Mouse (Mus musculus) heart, embryonic 14.5 days (tissue): ENCODE data around the gene Elk3. TPM values are rescaled to one million over a fixed set of nuclear protein-coding genes. Genes with fewer than 3 reads are reported as not detected.

Experiments used
- ATAC-seq: fragments of 200-750 bp; cut with Nextera tagmentation; 2 replicates; pipeline ENCODE4 v1.8.0; 2017; ENCODE audit warnings: low read depth, moderate TSS enrichment; ENCODE audit not compliant: insufficient number of reproducible peaks, insufficient read depth, low FRiP score
- H3K27ac ChIP-seq, 2 experiments: fragments of 200-500 bp in 1 of 2; fragments of 300-500 bp in 1 of 2; sonication (generic) in 1 of 2; replicated peaks in 1 of 2; 2 replicates each; pipeline ENCODE4 v1.5.1; 2012 to 2014; ENCODE audit warnings: low read depth in 2 of 2, low read length in 2 of 2, control low read depth in 1 of 2, mild to moderate bottlenecking in 1 of 2, mixed read lengths in 1 of 2; ENCODE audit not compliant: control insufficient read depth in 1 of 2, insufficient read depth in 1 of 2
- H3K27me3 ChIP-seq: fragments of 300-500 bp; sonication (generic); 2 replicates; pipeline ENCODE4 v1.6.1; 2014; ENCODE audit warnings: mild to moderate bottlenecking, low read length, control low read depth; ENCODE audit not compliant: control insufficient read depth, insufficient read depth
- H3K36me3 ChIP-seq: fragments of 300-500 bp; sonication (generic); 2 replicates; pipeline ENCODE4 v1.6.1; 2014; ENCODE audit warnings: mild to moderate bottlenecking, control low read depth, low read length, mixed read lengths; ENCODE audit not compliant: control insufficient read depth, insufficient read depth
- H3K4me1 ChIP-seq, 2 experiments: fragments of 200-500 bp in 1 of 2; fragments of 300-500 bp in 1 of 2; sonication (generic) in 1 of 2; 2 replicates each; pipeline ENCODE4 v1.6.1; 2012 to 2014; ENCODE audit warnings: low read length in 2 of 2, control low read depth in 1 of 2, mixed read lengths in 1 of 2; ENCODE audit not compliant: control insufficient read depth in 2 of 2, insufficient read depth in 2 of 2
- H3K4me2 ChIP-seq: fragments of 300-500 bp; sonication (generic); 2 replicates; pipeline ENCODE4 v1.6.1; 2014; ENCODE audit warnings: mild to moderate bottlenecking, low read length
- H3K4me3 ChIP-seq, 2 experiments: fragments of 200-500 bp in 1 of 2; fragments of 300-500 bp in 1 of 2; sonication (generic) in 1 of 2; 2 replicates each; pipeline ENCODE4 v1.5.1; 2012 to 2014; ENCODE audit warnings: low read length in 2 of 2, mild to moderate bottlenecking in 2 of 2, control low read depth in 1 of 2, low read depth in 1 of 2, moderate library complexity in 1 of 2; ENCODE audit not compliant: control insufficient read depth in 1 of 2, insufficient read depth in 1 of 2
- H3K9ac ChIP-seq: fragments of 300-500 bp; sonication (generic); 2 replicates; pipeline ENCODE4 v1.6.1; 2014; ENCODE audit warnings: mild to moderate bottlenecking, low read length
- H3K9me3 ChIP-seq: fragments of 300-500 bp; sonication (generic); 2 replicates; pipeline ENCODE4 v1.6.1; 2016; ENCODE audit warnings: low read length, control low read depth; ENCODE audit not compliant: control insufficient read depth
- WGBS: fragments of 180-500 bp; shearing (Covaris S2); extraction: QIAGEN DNeasy Blood & Tissue Kit; methylation state at CpG from one replicate; pipeline ENCODE4 v1.1.7; 2014; 5-methylcytosine and 5-hydroxymethylcytosine counted together
- polyA plus RNA-seq: library from polyadenylated mRNA; unstranded; fragments of >200 nt; fragmentation: Nextera tagmentation; extraction: Ambion mirVana; gene quantifications from 2 replicates; pipeline ENCODE4 v1.2.1, GENCODE M21; 2014

The Elk3 gene
- polyA plus RNA-seq, 1 experiment from 2014 or later = 46.5 TPM

DNA sequence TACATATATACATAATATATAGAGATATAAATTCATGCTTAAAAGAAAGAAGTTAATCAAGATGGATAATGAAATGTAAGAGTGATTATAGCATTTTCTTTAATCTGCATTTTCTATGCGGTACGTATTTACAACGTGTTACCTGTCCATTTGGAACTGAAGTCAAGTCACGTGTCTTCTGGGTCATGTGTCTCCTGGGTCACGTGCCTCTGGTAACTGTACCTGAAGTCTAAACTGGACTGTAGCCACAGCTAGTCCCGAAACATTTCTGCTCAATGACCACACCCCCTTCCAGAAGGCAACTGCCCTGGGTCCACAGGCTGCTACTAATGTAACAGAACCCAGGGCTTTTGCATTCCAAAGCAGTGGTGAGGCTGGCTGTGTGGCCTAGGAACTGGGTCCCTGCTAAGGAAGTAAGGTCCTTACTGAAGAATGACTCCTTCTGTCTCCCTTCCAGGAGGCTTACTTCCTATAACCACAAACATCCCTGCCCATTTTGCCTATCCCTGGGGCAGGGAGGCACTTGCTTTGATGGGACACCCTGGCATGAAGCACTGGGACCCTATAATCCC, 40.0 kb downstream of the Elk3 start:
- no peaks in the 10 kb centered on the region for H3K9me3 ChIP-seq
- peaks cover 19 to 32% of the 10 kb centered on the region in 2 experiments for H3K4me1 ChIP-seq
- no peak overlapping the region for H3K4me2 ChIP-seq
- no peak for ATAC-seq
- no peak overlapping the region for H3K9ac ChIP-seq
- H3K27me3 ChIP-seq = no peaks in the 10 kb centered on the region
- peaks cover 16% of the 10 kb centered on the region; the same call in 1 of the 2 replicates for H3K36me3 ChIP-seq
- WGBS = 87% methylated on average over 6 of the region's 6 CpGs
- H3K27ac ChIP-seq = no peak overlapping the region
- H3K4me3 ChIP-seq = no peak overlapping the region

DNA sequence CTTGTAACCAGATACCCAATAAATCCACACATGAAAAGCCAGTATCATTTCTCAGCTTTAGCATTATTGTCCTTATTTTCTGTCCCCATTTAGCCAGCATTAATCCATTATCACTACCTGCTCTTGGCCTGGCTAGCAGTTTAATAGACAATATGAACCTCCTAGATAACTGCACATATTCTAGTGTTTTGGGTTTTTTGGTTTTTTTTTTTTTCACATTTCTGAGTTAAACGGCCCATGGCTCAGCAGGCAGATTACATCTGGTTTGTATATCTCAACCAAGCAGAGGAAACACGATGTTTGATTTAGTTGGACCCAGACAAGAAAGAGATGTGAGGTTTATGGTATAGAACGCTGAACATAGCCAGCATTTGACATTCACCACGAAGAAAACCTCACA, 41.2 kb downstream of the Elk3 start:
- Histone ChIP-seq H3K4me1 (peaks cover 13 to 26% of the 10 kb centered on the region in 2 experiments), H3K9me3 (no peaks in the 10 kb centered on the region), H3K4me2 (no peak overlapping the region), H3K27me3 (no peaks in the 10 kb centered on the region), H3K4me3 (no peak overlapping the region), H3K9ac (no peak overlapping the region), H3K27ac (no peak overlapping the region), H3K36me3 (peaks cover 28% of the 10 kb centered on the region)
- ATAC-seq = no peak
- WGBS = 72% methylated on average over 4 of the region's 4 CpGs

DNA sequence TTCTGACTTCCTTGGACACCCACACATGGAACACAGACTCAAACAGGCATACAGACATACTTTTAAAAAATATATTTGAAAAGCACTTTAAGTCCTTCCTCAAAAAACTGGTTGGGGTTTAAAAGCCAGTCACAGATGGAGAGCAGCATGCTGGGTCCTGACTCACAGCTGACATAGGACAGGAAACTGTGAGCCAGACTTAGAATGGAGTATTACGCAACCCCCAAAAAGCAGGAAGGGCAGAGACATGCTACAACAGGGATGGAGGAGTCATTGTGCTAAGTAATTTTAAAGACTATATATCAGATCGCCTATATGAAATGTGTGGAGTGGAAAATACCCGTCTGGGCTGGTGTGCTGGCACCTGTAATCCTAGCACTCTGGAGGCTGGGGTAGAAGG, 42.6 kb downstream of the Elk3 start:
- Histone ChIP-seq H3K4me3 (no peak overlapping the region), H3K27me3 (no peaks in the 10 kb centered on the region), H3K4me1 (peaks cover 20 to 32% of the 10 kb centered on the region in 2 experiments), H3K9me3 (no peaks in the 10 kb centered on the region), H3K36me3 (peaks cover 40% of the 10 kb centered on the region), H3K9ac (no peak overlapping the region), H3K27ac (no peak overlapping the region), H3K4me2 (no peak overlapping the region)
- no peak for ATAC-seq
- 87% methylated on average over 3 of the region's 3 CpGs for WGBS

DNA sequence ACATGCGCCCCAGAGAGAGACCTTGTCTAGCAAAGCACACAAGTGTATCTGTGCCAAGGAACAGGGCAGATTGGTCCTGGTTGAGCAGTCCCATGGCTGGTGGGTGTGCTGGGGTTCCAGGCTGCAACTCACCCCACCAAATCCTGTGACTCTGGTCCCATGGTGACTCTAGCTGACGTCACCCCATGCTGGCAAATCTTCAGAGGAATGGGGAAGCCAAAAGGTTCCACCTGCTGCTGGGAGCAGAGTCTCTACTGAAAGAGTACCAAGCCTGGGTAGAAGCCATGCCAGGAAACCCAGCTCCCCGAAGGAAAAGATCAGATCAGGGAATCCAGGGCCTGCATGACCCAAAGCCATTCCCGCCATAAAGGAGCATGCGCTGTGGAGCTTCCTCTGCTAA, 43.4 kb downstream of the Elk3 start:
- Histone ChIP-seq H3K9me3 (no peaks in the 10 kb centered on the region), H3K9ac (no peak overlapping the region), H3K27me3 (no peaks in the 10 kb centered on the region), H3K36me3 (peaks cover 40% of the 10 kb centered on the region), H3K27ac (no peak overlapping the region), H3K4me2 (no peak overlapping the region), H3K4me3 (no peak overlapping the region), H3K4me1 (peaks cover 23 to 33% of the 10 kb centered on the region in 2 experiments)
- 88% methylated on average over 5 of the region's 5 CpGs for WGBS
- ATAC-seq = no peak

DNA sequence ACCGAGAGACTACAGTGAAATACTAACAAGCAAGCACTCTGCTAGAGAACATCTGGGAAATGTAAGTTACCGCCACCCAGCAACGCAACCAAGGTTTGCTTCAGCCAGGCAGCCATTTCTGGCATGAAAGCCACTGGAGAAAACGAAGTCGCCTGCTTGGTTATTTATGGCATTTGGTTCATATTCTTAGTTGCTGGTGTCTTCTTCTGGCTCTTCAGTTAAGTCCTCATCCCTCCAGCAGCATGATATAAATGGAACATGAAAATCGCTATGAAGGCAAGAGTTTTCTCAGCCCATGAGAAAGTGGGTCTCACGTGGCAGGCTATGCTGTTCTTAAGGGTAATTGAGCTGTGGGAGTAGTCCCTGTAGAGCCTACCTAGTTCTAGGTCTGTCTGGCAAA, 44.4 kb downstream of the Elk3 start:
- Histone ChIP-seq H3K4me2 (no peak overlapping the region), H3K9me3 (no peaks in the 10 kb centered on the region), H3K4me1 (peaks cover 32 to 41% of the 10 kb centered on the region in 2 experiments), H3K36me3 (peaks cover 40% of the 10 kb centered on the region), H3K27ac (no peak overlapping the region), H3K9ac (no peak overlapping the region), H3K4me3 (no peak overlapping the region), H3K27me3 (no peaks in the 10 kb centered on the region)
- 82% methylated on average over 7 of the region's 7 CpGs for WGBS
- ATAC-seq = no peak

DNA sequence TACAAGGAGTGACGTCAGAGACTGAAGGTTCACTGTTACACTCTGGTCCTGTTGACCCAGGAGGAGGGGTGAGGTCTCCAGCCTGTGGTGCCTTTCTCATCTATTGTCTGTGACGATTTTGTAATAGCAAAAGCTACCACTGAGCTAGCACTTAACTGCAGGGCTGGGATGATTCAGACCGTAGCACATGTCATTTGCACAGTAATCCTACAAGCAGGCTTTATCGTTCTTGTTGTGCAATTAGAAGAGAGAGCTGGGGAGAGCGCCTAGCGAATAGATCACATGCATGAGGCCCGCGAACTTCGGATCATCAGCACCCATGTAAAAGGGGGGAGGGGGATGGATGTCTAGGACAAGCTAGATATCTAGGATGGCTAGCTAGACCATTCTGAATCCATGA, 45.1 kb downstream of the Elk3 start:
- Histone ChIP-seq H3K27ac (no peak overlapping the region), H3K9ac (no peak overlapping the region), H3K4me3 (no peak overlapping the region), H3K27me3 (no peaks in the 10 kb centered on the region), H3K36me3 (peaks cover 40% of the 10 kb centered on the region), H3K4me1 (peaks cover 39 to 47% of the 10 kb centered on the region in 2 experiments), H3K4me2 (no peak overlapping the region), H3K9me3 (no peaks in the 10 kb centered on the region)
- WGBS = 83% methylated on average over 9 of the region's 9 CpGs
- no peak for ATAC-seq

DNA sequence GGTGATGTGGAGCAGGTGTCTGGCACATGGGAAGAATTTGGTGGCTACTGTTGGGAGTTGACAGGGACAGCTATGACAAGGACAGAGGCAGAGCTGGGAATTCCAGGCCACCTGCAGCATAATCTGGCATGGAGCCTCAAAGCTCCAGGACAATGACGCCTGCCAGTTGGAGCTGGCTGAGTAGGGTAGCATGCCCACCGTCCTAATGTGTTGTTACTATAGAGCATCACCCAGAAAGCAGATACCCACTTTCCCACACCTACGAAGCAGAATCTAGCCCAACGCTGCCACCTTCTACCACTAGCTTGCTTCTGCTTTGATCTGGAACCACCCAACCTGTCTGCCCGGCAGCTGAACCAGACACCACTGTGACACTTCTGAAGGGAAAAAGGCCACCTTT, 46.9 kb downstream of the Elk3 start:
- H3K4me3 ChIP-seq = no peak overlapping the region
- H3K27ac ChIP-seq = peak overlapping the region; percentile 56 to 71
- H3K4me2 ChIP-seq = no peak overlapping the region
- peak overlapping the region; percentile 38; the same call in 1 of the 2 replicates for H3K9ac ChIP-seq
- H3K4me1 ChIP-seq = peaks cover 41 to 48% of the 10 kb centered on the region in 2 experiments
- H3K9me3 ChIP-seq = no peaks in the 10 kb centered on the region
- no peak for ATAC-seq
- no peaks in the 10 kb centered on the region for H3K27me3 ChIP-seq
- 58% methylated on average over 5 of the region's 5 CpGs for WGBS
- H3K36me3 ChIP-seq = peaks cover 49% of the 10 kb centered on the region

DNA sequence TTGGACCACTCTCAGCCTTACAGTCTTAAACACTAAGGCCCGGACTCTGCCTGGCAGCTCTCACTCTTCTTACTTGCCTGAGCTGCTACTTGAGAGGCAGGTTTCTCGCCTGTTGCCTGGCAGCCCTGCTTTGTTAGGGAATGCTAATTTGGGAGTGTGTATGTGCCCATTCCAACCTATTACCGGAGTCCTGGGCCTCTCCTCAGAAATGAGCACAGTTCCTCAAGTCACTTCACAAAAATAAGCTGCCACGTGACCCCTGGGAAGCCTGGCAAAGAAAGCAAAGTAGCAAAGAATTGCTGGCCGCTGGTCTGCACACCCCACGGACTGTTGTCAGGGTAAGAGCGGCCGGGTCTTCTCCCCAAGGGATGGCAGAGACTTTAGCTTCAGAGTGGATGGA, 47.5 kb downstream of the Elk3 start:
- Histone ChIP-seq H3K27ac (peak overlapping the region; percentile 56 to 71), H3K4me2 (no peak overlapping the region), H3K36me3 (peaks cover 49% of the 10 kb centered on the region), H3K9ac (peak overlapping the region; percentile 51; the same call in 1 of the 2 replicates), H3K4me1 (peaks cover 41 to 48% of the 10 kb centered on the region in 2 experiments), H3K4me3 (no peak overlapping the region), H3K9me3 (no peaks in the 10 kb centered on the region), H3K27me3 (no peaks in the 10 kb centered on the region)
- no peak for ATAC-seq
- 56% methylated on average over 8 of the region's 8 CpGs for WGBS
